Mouse (Mus musculus) heart, embryonic 16.5 days (tissue): ENCODE measurements around the gene Arl1. TPM values are rescaled to one million over a fixed set of nuclear protein-coding genes. Genes with fewer than 3 reads are reported as not detected.

ENCODE experiments used
- ATAC-seq: fragments of 200-750 bp; cut with Nextera tagmentation; replicated peaks from 2 replicates; pipeline ENCODE4 v1.8.0; 2017; ENCODE audit warnings: moderate number of reproducible peaks; ENCODE audit not compliant: insufficient read depth, low FRiP score; ENCODE audit errors: extremely low read depth
- H3K27ac ChIP-seq: fragments of 300-500 bp; sonication (generic); 2 replicates; pipeline ENCODE4 v1.5.1; 2014; ENCODE audit warnings: mild to moderate bottlenecking, low read length, control low read depth, moderate library complexity
- H3K27me3 ChIP-seq: fragments of 300-500 bp; sonication (generic); 2 replicates; pipeline ENCODE4 v1.6.1; 2014; ENCODE audit warnings: low read length, mixed read lengths; ENCODE audit not compliant: control insufficient read depth, insufficient read depth
- H3K36me3 ChIP-seq: fragments of 300-500 bp; sonication (generic); 2 replicates; pipeline ENCODE4 v1.6.1; 2014; ENCODE audit not compliant: control insufficient read depth, insufficient read depth
- H3K4me1 ChIP-seq: fragments of 300-500 bp; sonication (generic); 2 replicates; pipeline ENCODE4 v1.6.1; 2014; ENCODE audit warnings: low read length, mixed read lengths; ENCODE audit not compliant: control insufficient read depth, insufficient read depth
- H3K4me2 ChIP-seq: fragments of 300-500 bp; sonication (generic); 2 replicates; pipeline ENCODE4 v1.6.1; 2014; ENCODE audit warnings: low read depth, mild to moderate bottlenecking, control low read depth, low read length
- H3K4me3 ChIP-seq: fragments of 300-500 bp; sonication (generic); 2 replicates; pipeline ENCODE4 v1.5.1; 2014; ENCODE audit warnings: mild to moderate bottlenecking, control low read depth, low read length
- H3K9ac ChIP-seq: fragments of 300-500 bp; sonication (generic); 2 replicates; pipeline ENCODE4 v1.6.1; 2014; ENCODE audit warnings: low read length, control low read depth
- H3K9me3 ChIP-seq: fragments of 300-500 bp; sonication (generic); replicated peaks from 2 replicates; pipeline ENCODE4 v1.6.1; 2016; ENCODE audit warnings: low read length; ENCODE audit not compliant: control insufficient read depth
- WGBS: fragments of 180-500 bp; shearing (Covaris S2); extraction: QIAGEN DNeasy Blood & Tissue Kit; methylation state at CpG from one replicate; pipeline ENCODE4 v1.1.7; 2014; 5-methylcytosine and 5-hydroxymethylcytosine counted together
- polyA plus RNA-seq: library from polyadenylated mRNA; unstranded; fragments of >200 nt; fragmentation: Nextera tagmentation; extraction: Ambion mirVana; gene quantifications from 2 replicates; pipeline ENCODE4 v1.2.1, GENCODE M21; 2015

Arl1 gene
- polyA plus RNA-seq, result 140 and 152 TPM in 2 replicates

- Histone ChIP-seq H3K36me3 (no peaks in the 10 kb centered on the region), H3K9ac (peak within 1 kb of the TSS; percentile 97), H3K4me2 (peak within 1 kb of the TSS; percentile 94), H3K4me1 (peaks cover 5% of the 10 kb centered on the region; the same call in 1 of the 2 replicates), H3K4me3 (peak within 1 kb of the TSS; percentile 92), H3K27ac (peak within 1 kb of the TSS; percentile 91), H3K27me3 (no peaks in the 10 kb centered on the region), H3K9me3 (no peaks in the 10 kb centered on the region)
- WGBS, result under 1% methylated on average over 65 of the region's 65 CpGs
- peak; percentile 95 for ATAC-seq
These were observed at the start of gene Arl1 for GRCm38 (mm10) chr10:88730571-88731495. Arl1 (plus strand) TSS chr10:88730858.

- no peak for ATAC-seq
- Histone ChIP-seq H3K27ac (no peak overlapping the region), H3K27me3 (no peaks in the 10 kb centered on the region), H3K36me3 (no peaks in the 10 kb centered on the region), H3K9me3 (no peaks in the 10 kb centered on the region), H3K4me2 (no peak overlapping the region), H3K4me3 (no peak overlapping the region), H3K4me1 (no peaks in the 10 kb centered on the region), H3K9ac (no peak overlapping the region)
- 62% methylated on average over 4 of the region's 4 CpGs for WGBS
These were observed 47.6 kb upstream of the Arl1 start for GRCm38 (mm10) chr10:88682904-88683563.

DNA sequence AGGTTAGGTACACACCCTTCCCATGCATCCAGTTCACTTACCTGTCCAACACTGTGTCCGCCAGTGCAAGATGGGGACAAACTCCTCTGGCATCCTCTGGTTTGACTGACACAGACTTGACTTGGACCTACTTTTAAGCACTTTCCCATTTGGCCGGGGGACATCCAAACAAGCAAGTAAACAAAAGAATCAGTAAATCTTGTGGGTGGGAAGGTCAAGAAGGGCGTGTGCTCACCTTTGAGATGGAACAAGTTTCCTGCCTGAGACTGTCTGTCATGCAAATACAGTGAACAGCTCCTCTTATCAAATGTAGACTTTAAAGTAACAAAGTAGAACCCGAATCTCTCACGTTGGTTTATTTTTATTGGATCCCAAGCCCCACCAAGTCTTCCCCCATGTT is 45.7 kb upstream of the Arl1 start, which contains the start of gene Spic:
TSS of gene Spic (minus strand) at position 91 of the 400 bp plus-strand sequence.
- WGBS, result 58% methylated on average over 5 of the region's 5 CpGs
- Histone ChIP-seq H3K9me3 (no peaks in the 10 kb centered on the region), H3K4me1 (no peaks in the 10 kb centered on the region), H3K4me3 (no peak within 1 kb of the TSS), H3K36me3 (no peaks in the 10 kb centered on the region), H3K4me2 (no peak within 1 kb of the TSS), H3K27me3 (no peaks in the 10 kb centered on the region), H3K27ac (no peak within 1 kb of the TSS), H3K9ac (no peak within 1 kb of the TSS)
- ATAC-seq, result no peak

- Histone ChIP-seq H3K27me3 (no peaks in the 10 kb centered on the region), H3K4me2 (no peak overlapping the region)
- ATAC-seq, result no peak
These were observed 29.7 kb upstream of the Arl1 start for GRCm38 (mm10) chr10:88700938-88701337.

DNA sequence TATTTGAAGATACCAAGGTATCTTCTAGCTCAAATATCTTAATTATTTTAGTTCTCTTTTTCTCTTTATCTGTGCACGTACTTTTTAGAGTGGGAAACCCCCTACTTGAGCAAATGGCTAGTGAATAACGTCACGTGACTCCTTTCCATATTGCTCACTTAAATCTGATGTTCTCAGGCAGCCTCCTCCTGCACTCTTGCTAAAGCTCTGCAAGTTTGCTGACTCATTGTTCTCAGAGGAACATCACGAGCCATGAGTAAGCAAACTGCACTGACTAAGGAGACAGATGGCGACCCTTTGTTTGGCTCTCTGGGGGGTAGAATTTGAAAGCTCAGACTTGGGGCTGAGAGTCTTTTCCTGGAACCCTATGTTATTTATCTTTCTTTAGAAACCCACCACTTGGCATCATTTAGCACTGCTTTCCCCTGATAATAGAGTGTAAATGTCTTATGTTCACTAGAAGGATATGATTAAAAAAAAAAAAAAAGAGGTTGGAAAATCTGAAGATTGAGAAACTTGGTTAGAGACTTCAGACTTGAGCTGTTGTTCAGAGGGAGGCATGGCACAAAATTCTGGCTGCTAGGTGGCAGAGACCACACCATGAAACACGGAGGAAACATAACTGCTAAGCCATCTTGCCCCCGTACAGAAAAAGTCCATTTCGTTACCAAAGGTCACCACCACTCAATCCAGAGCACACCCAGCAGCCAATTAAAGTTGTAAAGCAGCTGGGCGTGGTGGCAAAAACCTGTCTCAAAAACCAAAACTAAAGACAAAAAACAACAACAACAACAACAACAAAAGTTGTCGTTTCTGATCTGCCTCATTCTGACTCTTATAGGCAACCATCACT is 21.8 kb upstream of the Arl1 start:
- ATAC-seq, result no peak
- WGBS, result 56% methylated on average over 10 of the region's 10 CpGs

More at GRCm38 (mm10) chr10:88700938-88701337, 29.7 kb upstream of the Arl1 start:
- Histone ChIP-seq H3K9me3 (peaks cover 3% of the 10 kb centered on the region; the same call in 1 of the 2 replicates), H3K9ac (no peak overlapping the region), H3K4me3 (no peak overlapping the region), H3K4me1 (no peaks in the 10 kb centered on the region), H3K36me3 (no peaks in the 10 kb centered on the region), H3K27ac (no peak overlapping the region)
- 71% methylated on average over 6 of the region's 6 CpGs for WGBS

DNA sequence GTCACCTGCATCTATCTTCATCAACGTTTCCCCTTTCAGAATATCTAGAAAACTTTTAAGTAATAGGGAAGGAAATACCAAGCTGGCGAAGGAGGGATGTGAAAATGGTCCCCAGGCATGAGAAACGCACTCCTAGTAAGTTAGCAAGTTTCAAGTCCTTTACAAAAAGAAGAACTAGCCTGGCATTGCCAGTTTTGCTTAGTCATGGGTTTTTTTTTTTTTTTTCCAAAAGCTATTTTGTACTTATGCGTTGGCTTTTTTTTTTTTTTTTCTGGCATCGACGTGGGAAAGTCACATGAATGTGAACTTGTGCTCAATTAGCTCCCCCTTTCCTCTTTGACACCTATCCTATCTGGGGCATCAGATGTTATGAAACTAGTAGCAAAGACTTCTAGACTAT is 18.3 kb upstream of the Arl1 start:
- Histone ChIP-seq H3K4me1 (no peaks in the 10 kb centered on the region), H3K27ac (no peak overlapping the region), H3K4me3 (no peak overlapping the region), H3K9ac (no peak overlapping the region), H3K27me3 (no peaks in the 10 kb centered on the region), H3K36me3 (no peaks in the 10 kb centered on the region), H3K4me2 (no peak overlapping the region), H3K9me3 (no peaks in the 10 kb centered on the region)
- no peak for ATAC-seq
- 70% methylated on average over 6 of the region's 6 CpGs for WGBS

More for the DNA sequence above, 21.8 kb upstream of the Arl1 start:
- Histone ChIP-seq H3K4me3 (no peak overlapping the region), H3K27ac (no peak overlapping the region), H3K9me3 (peaks cover under 1% of the 10 kb centered on the region; the same call in 1 of the 2 replicates), H3K4me1 (no peaks in the 10 kb centered on the region), H3K36me3 (no peaks in the 10 kb centered on the region), H3K9ac (no peak overlapping the region), H3K4me2 (no peak overlapping the region), H3K27me3 (no peaks in the 10 kb centered on the region)

GRCm38 (mm10) chr10:88714744-88715143 is 15.9 kb upstream of the Arl1 start:
- no peak overlapping the region for H3K4me2 ChIP-seq
- 79% methylated on average over 4 of the region's 4 CpGs for WGBS
- no peak overlapping the region for H3K4me3 ChIP-seq
- H3K27me3 ChIP-seq, result no peaks in the 10 kb centered on the region
- no peaks in the 10 kb centered on the region for H3K4me1 ChIP-seq
- no peak overlapping the region for H3K9ac ChIP-seq
- no peaks in the 10 kb centered on the region for H3K36me3 ChIP-seq
- H3K27ac ChIP-seq, result no peak overlapping the region
- H3K9me3 ChIP-seq, result no peaks in the 10 kb centered on the region
- ATAC-seq, result no peak

DNA sequence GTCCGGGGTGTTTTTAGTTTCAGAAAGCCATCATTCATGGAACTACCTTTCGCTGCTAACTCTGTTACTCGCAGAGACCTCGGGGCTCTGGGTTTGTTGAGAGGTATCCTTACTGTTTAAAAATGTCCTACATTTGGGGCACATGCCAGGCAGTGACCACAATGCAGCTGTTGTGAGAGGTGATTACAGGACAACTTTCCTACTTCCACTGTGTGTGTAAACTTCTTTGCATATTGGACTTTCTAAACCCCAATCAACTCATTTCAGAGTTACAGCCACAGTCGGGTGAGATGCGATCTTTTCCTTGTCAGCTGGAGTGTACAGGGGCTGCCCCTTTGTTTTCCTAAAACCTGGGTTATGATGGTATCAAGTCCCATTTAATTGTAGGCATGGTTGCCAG is 15.0 kb upstream of the Arl1 start:
- H3K4me1 ChIP-seq, result no peaks in the 10 kb centered on the region
- H3K36me3 ChIP-seq, result no peaks in the 10 kb centered on the region
- H3K27ac ChIP-seq, result no peak overlapping the region
- WGBS, result 85% methylated on average over 6 of the region's 6 CpGs
- H3K9me3 ChIP-seq, result no peaks in the 10 kb centered on the region
- no peak for ATAC-seq
- H3K4me2 ChIP-seq, result no peak overlapping the region
- no peaks in the 10 kb centered on the region for H3K27me3 ChIP-seq
- H3K9ac ChIP-seq, result no peak overlapping the region
- H3K4me3 ChIP-seq, result no peak overlapping the region
